Mouse (Mus musculus) frontal cortex, postnatal 36 days (tissue): ENCODE measurements around the gene Cdkn3.
"Not testable (repeated sequence)": the region's sequence is repeated elsewhere in the genome, so short reads cannot be mapped to it uniquely, and the experiment has no call there.

Experiments
- DNase-seq, 2 experiments: peaks; one replicate each; pipeline ENCODE4 v3.0.0; 2022; ENCODE audit warnings: low spot score in 2 of 2

The Cdkn3 gene

DNA sequence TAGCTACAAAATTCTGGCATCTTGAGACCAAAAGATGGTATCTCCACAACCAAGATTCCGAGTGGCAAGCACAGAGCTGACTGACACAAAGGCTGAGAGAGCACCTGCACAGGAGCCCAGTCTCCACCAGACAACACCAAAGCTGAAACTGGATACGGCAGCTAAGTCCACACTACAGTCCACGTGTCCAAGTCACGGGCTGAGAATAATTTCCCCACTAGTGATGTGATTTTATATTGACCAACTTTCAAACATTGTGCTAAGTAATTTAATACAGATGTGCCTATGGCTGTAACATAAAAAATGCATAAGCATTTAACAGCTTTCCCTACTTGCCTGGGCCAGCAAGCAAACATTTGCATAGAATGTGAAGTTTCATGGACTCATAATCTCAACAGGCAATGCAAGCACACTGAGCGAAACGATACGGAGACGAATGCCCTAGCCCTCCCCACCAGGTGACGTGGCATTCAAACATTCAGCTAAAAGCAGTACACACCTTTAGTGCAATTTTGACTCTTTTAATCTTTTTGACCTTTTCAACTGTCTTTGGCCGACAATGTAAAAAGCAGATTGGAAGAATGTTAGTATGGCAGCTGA lies 23.1 kb downstream of the Cdkn3 start:
- no peak for DNase-seq

- DNase-seq = no peak
These were observed 24.9 kb downstream of the Cdkn3 start for GRCm38 (mm10) chr14:46785247-46785646.

- DNase-seq = no peak
These were observed 27.1 kb downstream of the Cdkn3 start for GRCm38 (mm10) chr14:46787454-46787786.

DNA sequence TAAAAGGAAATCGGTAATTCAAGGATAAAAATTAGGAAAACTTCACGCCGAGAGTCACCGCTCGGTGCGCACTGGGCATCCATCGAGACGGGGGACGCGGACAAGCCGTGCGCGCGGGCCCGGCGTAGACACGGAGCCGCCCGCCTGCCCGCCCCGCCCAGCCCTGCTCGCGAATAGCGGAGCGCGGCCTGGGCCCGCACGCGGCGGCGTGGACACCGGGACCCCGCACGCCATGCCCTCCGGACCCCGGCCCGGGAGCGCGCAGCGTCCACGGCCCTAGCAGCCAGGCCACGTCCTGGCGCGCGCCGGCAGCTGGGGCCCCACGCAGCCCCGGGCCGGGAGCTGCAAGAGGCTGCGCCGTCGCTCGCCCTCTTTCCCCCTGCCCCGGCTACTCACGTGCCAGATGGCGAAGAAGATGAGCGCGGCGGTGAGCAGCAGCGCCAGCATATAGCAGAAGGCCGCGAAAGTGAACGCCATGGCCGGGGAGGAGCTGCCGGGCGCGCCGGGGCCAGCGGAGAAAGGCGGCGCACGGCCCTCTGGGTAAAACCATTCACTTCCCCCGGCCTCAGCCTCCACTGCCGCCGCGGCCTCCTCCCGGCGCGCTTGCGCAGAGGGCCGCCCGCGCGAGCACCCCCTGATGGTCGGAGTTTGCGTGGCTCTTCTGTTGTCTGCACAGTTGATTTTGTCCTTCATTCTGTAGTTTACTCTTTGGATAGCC lies 27.6 kb downstream of the Cdkn3 start, which contains the start of gene Cnih1:
Gene Cnih1, minus strand, starts transcription at position 625 of the 718 bp plus-strand sequence.
- DNase-seq = peak; percentile 88 to 92

DNA sequence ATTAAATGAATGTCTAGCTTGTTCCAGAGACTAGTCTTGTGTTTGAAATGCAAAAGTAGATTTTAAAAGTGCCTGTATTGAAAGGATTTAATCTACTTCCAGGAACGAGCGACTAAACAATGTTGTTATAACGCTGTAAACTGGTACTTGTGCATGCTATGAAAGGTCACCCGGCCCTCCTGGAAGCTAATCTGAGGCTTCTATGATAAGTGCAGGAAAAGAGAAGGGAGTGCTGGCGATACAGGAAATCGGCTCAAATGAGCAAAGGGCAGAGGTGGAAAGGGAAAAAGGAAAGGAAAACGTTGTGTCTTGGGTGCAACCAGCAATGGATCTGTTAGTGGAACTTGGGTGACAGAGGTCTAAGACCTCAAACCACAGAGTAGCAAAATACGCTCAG lies 28.2 kb downstream of the Cdkn3 start:
- peak; percentile 10 to 12 for DNase-seq

- no peak for DNase-seq
These were observed 30.0 kb downstream of the Cdkn3 start for GRCm38 (mm10) chr14:46790303-46790702.

DNA sequence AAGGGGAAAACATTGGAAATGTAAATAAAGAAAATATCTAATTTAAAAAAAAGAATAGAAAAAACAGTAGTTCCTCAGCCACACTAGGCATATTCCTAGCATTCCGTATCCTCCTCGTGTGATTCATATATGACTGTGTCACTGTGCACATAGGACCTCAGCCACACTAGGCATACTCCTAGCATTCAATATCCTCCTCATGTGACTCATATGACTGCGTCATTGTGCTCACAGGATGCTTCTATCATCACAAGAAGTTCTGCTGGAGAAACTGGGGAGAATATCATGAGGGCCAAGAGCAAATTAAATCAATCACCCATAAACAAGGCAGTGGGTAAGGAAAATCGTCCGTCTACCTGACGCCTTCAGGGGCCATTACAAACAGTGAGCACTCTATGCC lies 30.4 kb downstream of the Cdkn3 start:
- no peak for DNase-seq

- DNase-seq = no peak
These were observed 33.8 kb downstream of the Cdkn3 start for GRCm38 (mm10) chr14:46794157-46794556.

GRCm38 (mm10) chr14:46800684-46801345 lies 40.5 kb downstream of the Cdkn3 start:
- DNase-seq = no peak

GRCm38 (mm10) chr14:46803259-46803658 lies 42.9 kb downstream of the Cdkn3 start:
- DNase-seq = no peak

GRCm38 (mm10) chr14:46803791-46804190 lies 43.5 kb downstream of the Cdkn3 start:
- DNase-seq = no peak

DNA sequence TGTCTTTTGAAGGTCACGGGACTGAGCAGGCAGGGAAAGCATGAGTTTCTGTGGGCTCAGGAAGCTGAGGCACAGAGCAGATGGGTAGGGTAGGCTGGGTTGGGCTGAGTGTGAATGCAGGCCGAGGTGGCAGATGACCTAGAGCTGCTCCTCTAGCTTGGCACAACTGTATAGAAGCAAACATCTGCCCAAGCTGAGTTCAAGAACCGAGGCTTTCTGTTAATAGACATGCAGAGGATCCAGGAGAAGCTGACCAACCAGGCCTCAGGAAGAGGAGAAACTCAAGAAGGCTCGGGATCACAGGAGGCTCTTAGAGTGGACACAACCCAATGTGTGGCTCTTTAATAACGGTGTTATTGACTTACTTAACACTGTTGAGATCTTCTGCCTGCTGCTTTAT lies 45.8 kb downstream of the Cdkn3 start:
- DNase-seq = no peak

- no peak for DNase-seq
These were observed 47.6 kb downstream of the Cdkn3 start for GRCm38 (mm10) chr14:46807927-46808326.

DNA sequence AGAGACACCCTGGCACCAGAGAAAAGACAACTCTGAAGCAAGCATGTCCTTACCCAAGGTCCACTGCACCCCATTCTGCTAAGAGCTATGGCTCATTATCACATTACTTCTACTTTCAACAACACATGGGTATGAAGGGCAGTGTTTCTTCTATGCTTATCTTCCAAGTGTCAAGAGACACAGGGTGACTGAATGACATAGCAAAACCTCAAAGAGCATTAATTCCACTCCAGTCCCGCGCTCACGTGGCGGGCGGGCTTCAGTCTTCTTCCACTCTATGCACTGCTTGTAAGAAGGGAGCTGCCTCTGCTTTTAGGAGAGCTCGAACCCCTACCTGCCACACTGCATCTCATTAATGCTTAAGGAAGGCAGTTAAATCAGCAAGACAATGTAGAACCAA lies 55.3 kb downstream of the Cdkn3 start:
- DNase-seq = no peak

GRCm38 (mm10) chr14:46816916-46817622 lies 56.7 kb downstream of the Cdkn3 start:
- no peak for DNase-seq

- no peak for DNase-seq
These were observed 58.4 kb downstream of the Cdkn3 start for GRCm38 (mm10) chr14:46818743-46819142.

GRCm38 (mm10) chr14:46819961-46820360 lies 59.6 kb downstream of the Cdkn3 start:
- not testable (repeated sequence) for DNase-seq
